Mouse (Mus musculus): ENCODE measurements at regions not wholly inside any gene's neighbourhood (a gene's known extent, or its start where the extent isn't known, plus 50 kb on each side); places are given as distances from the start of the nearest gene placed in this dataset.

- peak; percentile 83 for ATAC-seq (ENCODE audit: low TSS enrichment)
These were observed 313.3 kb downstream of the Cog6 start for GRCm38 (mm10) chr3:52703751-52704150.

GRCm38 (mm10) chr3:52702962-52703361 lies 314.1 kb downstream of the Cog6 start:
- ATAC-seq (ENCODE audit: low TSS enrichment), result peak; percentile 90

GRCm38 (mm10) chr3:52701601-52702000 lies 315.4 kb downstream of the Cog6 start:
- no peak for ATAC-seq (ENCODE audit: low TSS enrichment)

DNA sequence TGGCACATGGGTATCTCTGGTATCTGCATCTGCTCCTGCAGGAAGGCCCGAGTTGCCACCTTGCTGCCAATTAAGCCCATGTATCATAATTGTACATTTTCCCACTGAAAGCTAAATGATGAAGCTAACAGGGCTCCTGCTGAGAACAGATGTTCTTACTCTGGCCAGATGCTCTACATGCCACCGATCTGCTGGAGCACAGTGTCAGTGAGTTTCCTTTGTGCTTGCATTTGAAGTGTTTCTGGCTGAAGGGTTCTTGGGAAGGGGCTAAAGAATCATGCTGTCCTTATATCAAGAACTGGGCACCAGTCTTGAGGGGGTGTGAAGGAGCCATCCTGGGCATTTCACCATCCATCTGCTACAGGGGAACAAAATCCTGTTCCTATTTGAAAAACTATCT lies 323.2 kb downstream of the Cog6 start:
- peak; percentile 38 for ATAC-seq (ENCODE audit: low TSS enrichment)

DNA sequence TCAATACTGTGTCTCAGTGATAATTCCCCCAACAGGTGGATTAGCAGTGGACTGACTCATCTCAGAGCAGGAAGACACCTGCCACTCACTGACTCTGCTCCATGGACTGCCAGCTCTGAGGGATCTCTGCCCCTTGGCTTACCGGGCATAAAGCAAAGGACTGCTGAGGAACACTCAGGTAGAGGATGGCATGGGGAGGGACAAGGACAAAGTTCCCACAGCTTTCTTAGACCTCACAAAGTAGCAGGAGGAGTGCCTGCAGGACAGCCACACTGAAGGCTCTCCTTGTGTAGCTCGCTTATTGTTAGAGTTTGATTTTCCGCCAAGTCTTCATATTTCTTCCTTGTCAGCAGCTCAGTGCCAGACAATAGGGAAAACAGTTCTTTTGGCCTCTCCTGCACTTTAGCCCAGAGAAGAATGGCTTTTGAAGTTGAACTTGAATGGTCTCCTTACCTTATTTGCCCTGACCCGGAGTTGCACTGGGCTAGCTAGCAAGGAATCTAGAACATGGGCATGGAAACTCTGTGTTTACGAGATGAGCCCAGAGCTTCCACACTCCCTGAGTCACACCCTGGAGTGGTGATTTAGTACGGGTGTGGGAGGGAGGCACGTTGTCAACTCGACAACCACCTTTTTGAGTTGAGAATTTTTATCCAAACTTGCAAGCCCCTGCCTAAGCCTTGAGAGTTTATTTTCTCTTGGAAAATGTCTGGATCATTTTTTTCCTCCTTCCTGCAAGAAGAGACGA lies 331.4 kb downstream of the Cog6 start:
- ATAC-seq (ENCODE audit: low TSS enrichment), result peak; percentile 91

DNA sequence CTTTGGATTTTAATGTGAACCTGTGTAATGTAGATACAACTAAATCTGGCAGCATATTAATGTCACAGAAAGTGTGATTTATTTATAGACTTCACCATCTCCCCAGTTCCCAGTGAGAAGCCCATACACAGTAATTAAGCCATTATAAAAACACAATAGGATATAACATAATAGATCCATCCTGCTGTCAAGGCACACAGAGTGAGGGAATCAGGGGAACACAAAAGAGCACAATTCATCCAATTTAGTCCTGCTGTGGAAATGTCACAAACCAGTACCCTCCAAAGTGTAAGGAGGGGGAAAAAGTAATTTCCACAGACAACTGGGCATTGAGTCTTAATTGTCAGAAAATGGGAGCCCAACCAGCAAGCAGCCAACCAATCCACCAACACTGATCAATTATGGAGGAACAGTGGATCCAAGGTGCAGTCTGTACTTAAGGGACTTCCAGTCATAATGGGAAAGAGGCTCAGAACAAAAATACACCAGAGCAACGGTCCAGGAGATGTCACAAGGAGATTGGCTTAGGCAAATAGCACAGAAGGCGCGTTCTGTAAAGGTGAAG lies 336.1 kb downstream of the Cog6 start:
- ATAC-seq (ENCODE audit: low TSS enrichment), result no peak

- ATAC-seq (ENCODE audit: low TSS enrichment), result peak; percentile 84
These were observed 340.0 kb downstream of the Cog6 start for GRCm38 (mm10) chr3:52676886-52677670.

DNA sequence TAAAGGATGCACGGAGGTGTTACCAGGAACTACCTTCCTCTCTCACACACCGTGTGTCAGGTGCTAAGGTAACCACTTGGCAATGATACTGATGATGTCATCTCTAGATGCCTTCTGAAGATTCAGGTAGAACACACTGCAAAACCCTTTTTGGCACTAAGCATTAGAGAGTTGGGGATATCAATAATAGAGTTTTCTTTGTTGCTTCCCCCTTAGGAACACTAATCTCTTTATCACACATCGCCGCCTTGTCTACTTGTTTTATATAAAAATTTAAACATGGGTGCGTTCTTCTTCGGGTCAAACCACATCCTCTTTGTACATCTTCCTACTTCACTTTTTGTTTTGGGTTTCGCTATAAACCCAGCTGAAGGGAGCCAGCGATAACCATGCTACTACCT lies 346.4 kb downstream of the Cog6 start:
- ATAC-seq (ENCODE audit: low TSS enrichment), result no peak

DNA sequence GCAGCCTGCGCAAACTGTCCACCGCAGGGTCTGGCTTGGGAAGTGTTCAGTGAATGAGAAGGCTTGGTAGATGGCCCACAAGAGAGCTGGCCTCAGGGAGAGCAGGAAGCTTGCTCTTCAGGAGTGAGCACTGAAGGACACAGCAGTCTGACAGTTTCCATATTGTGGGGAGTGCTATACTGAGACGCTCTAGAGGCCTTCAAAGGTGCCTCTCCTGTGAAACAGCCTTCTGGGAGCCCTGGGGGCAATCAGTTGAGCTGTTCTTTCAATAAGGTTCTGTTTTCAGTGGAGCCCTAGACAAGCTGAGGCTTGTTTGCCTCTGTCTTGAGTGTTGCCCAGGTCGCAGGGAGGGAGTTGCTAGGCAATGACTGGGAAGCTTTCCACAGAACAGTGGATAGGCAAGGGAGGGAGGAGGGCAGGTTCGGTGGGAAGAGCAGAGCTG lies 353.9 kb downstream of the Cog6 start:
- peak; percentile 63 for ATAC-seq (ENCODE audit: low TSS enrichment)

DNA sequence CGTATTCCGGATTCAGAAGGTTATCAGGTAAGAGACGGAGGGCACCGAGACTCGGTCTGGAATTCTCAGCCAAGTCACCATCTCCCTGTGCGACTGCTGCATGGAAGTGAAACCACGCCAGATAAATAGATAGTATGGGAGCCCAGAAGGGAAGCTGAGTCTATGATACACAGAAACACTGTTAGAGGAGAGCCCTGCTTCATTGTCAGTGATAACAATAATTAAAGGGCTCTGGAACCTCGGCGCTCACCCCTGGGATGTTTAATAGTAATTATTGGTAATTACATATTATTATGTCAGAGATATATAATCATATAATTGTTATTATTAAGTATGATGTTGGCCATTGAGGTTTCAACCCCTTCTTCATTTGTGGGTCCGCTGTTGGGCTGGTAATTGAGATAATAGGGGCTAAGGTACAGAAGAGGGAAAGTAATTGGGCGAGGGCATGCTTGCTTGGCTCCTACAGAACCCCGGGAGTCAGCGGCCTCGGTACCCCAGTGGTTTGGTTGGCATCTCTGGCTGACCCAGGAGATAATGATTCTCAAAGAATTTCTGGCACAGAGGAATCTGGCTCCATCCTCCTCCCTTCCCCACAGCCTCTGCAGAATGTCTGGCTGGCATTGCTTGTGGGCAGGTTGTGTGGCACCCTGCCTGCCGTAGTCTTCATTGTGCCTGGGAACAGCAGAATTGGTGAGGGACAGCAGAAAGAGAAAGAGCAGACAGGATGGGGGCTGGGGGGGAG lies 354.7 kb downstream of the Cog6 start:
- ATAC-seq (ENCODE audit: low TSS enrichment), result peak; percentile 82

DNA sequence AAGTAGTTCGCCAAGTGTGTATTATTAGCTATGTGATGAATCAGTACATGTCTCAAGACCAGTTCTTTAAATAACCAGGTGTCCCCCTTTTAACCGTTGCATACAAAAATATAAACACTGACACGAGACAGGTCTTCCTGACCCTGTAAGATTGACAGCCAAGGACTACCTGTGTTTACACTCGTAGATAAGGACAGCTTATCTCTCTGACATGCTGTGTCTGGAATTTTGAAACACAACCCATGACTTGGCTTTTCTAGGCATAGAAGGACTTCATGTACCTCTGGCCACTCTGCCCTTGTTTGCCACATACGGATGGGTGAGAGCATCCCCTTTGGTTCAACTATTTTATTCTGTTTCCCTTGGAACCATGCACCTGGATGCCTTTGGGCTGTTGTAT lies 364.0 kb downstream of the Cog6 start:
- no peak for ATAC-seq (ENCODE audit: low TSS enrichment)

DNA sequence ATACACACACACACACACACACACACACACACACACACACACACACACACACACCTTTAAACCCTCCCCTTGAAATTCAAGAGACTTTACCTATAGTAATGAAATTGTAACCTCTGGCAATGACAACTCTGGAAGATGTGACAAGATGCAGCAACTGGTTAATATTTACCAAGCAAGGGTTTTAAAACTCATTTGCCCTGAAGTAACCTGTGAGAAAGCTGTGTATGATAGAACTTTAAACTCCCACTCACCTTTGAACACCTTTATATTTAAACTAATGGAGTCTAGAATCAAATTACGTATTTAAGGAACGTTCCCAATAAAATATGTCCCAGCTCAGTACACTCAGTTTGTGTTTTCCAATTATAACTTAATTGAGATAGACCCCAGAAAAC lies 364.6 kb downstream of the Cog6 start:
- no peak for ATAC-seq (ENCODE audit: low TSS enrichment)

- peak; percentile 41; the same call in 1 of the 2 replicates for ATAC-seq (ENCODE audit: low TSS enrichment)
These were observed 365.1 kb downstream of the Cog6 start for GRCm38 (mm10) chr3:52651862-52652475.

DNA sequence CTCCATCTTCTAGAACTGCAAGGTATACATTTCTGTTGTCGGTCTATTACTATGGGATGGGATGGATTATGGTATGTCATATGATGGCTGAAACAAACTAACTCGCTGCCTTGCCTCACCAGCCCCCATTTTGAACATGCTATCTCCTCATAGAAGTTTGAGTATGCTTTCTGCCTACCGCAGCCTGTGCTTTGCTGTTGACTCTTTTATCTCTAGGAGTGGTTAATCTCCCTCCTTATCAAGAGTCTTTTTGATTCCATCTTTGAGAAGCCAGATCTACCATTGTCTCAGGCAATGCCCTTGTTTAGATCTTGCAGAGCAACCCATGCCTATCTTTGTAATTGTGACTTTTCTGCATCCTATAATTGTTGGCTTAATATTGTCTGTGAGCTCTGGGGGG lies 367.0 kb downstream of the Cog6 start:
- ATAC-seq (ENCODE audit: low TSS enrichment), result no peak

GRCm38 (mm10) chr3:52648836-52649500 lies 368.1 kb downstream of the Cog6 start:
- no peak for ATAC-seq (ENCODE audit: low TSS enrichment)

DNA sequence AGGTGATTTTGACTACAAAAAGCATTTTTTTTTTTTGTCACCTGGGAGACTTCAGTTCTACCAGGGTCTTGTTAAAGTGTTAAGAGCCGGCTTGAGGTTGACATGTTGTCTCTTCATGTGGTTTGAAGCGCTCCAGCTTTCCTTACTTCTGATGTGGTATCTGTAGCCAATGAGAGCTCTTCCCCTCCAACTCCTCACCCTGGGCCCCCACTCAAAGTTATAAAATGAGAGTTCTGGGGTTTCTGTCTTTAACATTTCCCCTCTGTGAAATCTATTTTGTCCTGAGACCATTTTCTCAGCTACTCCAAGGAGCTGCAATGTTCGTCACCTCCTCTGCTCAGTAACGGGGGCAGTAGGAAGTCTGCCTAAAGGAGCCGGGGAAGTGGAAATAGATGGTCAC lies 369.1 kb downstream of the Cog6 start:
- no peak for ATAC-seq (ENCODE audit: low TSS enrichment)

DNA sequence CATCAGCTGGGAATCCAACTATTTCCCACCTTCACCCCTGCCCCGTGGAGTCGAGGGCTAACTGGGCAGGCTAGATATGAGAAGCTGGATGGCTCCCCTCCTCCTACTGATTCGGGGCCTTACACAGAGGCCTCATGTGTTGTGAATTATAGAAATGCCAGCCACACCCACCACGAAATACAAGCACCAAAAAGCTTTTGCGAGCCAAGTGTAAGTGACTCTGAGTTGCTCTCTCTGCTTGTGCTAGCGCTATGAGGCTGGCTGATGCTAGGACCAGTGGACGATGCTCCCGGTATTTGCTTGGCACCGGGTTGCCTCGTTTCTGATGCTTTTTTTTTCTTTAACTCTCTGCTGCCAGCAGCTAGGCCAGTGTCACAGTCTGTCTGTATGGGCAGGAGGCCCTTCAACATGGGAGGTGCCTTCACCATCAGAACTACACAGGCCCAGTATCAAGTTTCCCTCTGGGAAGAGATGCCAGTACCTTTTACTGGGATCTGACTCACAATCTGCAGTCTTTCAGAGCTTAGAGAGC lies 369.8 kb downstream of the Cog6 start:
- ATAC-seq (ENCODE audit: low TSS enrichment), result no peak

- no peak for ATAC-seq (ENCODE audit: low TSS enrichment)
These were observed 371.9 kb downstream of the Cog6 start for GRCm38 (mm10) chr3:52645156-52645555.

GRCm38 (mm10) chr3:52644178-52645128 lies 372.6 kb downstream of the Cog6 start:
- ATAC-seq (ENCODE audit: low TSS enrichment), result 0 out of 2 replicates have a peak, but pooled peaks have one; percentile 20

- ATAC-seq (ENCODE audit: low TSS enrichment), result no peak
These were observed 373.2 kb downstream of the Cog6 start for GRCm38 (mm10) chr3:52643796-52644177.

Measured in frontal cortex, adult (tissue).